Mouse (Mus musculus) ES-Bruce4 (cell line): ENCODE measurements around the gene Necab2. TPM values are rescaled to one million over a fixed set of nuclear protein-coding genes. Genes with fewer than 3 reads are reported as not detected.

Experiments
- H3K27ac ChIP-seq: 2 replicates; pipeline ENCODE4 v1.5.1; 2012; ENCODE audit warnings: low read length, inconsistent platforms; ENCODE audit not compliant: insufficient read depth
- H3K27me3 ChIP-seq: 2 replicates; pipeline ENCODE4 v1.6.1; 2012; ENCODE audit warnings: mild to moderate bottlenecking, low read length, inconsistent platforms; ENCODE audit not compliant: control insufficient read depth, poor library complexity, insufficient read depth, severe bottlenecking
- H3K36me3 ChIP-seq: 2 replicates; pipeline ENCODE4 v1.6.1; 2012; ENCODE audit warnings: inconsistent platforms, mild to moderate bottlenecking, low read length, moderate library complexity; ENCODE audit not compliant: control insufficient read depth, poor library complexity, insufficient read depth, severe bottlenecking
- H3K4me1 ChIP-seq: one replicate; pipeline ENCODE4 v1.8.1; 2011; ENCODE audit warnings: low read length; ENCODE audit not compliant: control insufficient read depth, insufficient read depth
- H3K4me3 ChIP-seq: 2 replicates; pipeline ENCODE4 v1.5.1; 2011; ENCODE audit warnings: low read depth, mild to moderate bottlenecking, low read length
- H3K9ac ChIP-seq: 2 replicates; pipeline ENCODE4 v1.6.1; 2012; ENCODE audit warnings: low read depth, mild to moderate bottlenecking, inconsistent platforms; ENCODE audit not compliant: poor library complexity, severe bottlenecking
- H3K9me3 ChIP-seq: replicated peaks from 2 replicates; pipeline ENCODE4 v1.6.1; 2012; ENCODE audit warnings: mild to moderate bottlenecking, low read length, inconsistent platforms; ENCODE audit not compliant: control insufficient read depth, poor library complexity, insufficient read depth, severe bottlenecking
- CTCF ChIP-seq: IDR thresholded peaks from one replicate; pipeline ENCODE4 v1.8.1; 2011; ENCODE audit warnings: low read depth, low read length
- EP300 ChIP-seq: IDR thresholded peaks from 2 replicates; pipeline ENCODE4 v1.6.1; 2011; ENCODE audit warnings: low read depth, low read length; ENCODE audit not compliant: insufficient read depth
- POLR2A ChIP-seq: IDR thresholded peaks from one replicate; pipeline ENCODE4 v1.8.1; 2011; ENCODE audit warnings: low read length; ENCODE audit not compliant: insufficient read depth
- polyA plus RNA-seq: library from polyadenylated mRNA; stranded (reverse); fragments of >200 nt; gene quantifications from 2 replicates; pipeline ENCODE4 v1.2.4, GENCODE M21; 2011; ENCODE audit warnings: low read depth; ENCODE audit not compliant: missing spikeins, insufficient read depth, insufficient read length

Necab2 gene
- polyA plus RNA-seq, 1 experiment = 3.8 TPM

DNA sequence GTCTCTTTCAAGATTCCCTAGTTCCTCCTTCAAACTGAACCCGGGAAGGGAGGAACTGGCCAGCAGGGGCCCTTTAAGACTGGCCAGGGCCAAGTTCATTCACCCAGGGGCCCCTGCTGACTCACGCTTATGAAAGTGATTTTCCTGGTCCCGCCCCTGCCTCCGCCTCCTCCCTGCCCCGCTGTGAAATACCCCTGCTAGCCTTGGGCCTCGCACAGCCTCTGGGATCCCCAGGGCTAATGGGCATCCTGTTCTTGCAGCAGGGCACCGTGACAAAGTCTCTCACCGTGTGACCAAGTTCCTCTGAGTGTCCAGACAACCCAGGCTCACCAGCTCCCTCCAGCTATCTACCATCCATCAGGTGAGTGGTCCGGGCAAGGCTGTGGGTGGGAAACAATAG, 9.6 kb upstream of the Necab2 start:
- H3K27me3 ChIP-seq = no peaks in the 10 kb centered on the region
- no peaks in the 10 kb centered on the region for H3K9me3 ChIP-seq
- no peaks in the 10 kb centered on the region for H3K36me3 ChIP-seq
- H3K4me1 ChIP-seq = no peaks in the 10 kb centered on the region
- no peak overlapping the region for H3K9ac ChIP-seq
- TF ChIP-seq CTCF = no peak
- no peak overlapping the region for H3K4me3 ChIP-seq
- no peak overlapping the region for H3K27ac ChIP-seq

DNA sequence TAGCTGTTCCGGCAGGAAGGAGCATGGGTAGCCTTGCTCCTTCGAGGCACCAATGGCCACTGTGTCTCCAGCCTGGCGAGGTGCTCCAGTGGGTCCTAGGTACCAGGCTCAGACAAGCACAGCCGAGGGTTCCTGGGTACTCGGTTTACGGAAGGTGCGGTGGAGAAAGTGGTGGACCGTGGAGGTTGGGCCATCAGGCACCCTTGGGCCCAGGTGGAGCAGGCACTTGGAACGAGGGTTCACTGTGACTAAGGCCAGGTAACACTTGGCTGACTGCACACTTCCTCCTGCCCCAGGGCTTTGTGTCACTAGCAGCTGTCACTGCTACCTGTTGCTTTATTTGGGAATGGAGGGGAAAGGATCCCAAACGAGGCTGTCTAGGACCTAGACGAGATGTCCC, 9.0 kb upstream of the Necab2 start:
- no peak overlapping the region for H3K9ac ChIP-seq
- no peaks in the 10 kb centered on the region for H3K4me1 ChIP-seq

DNA sequence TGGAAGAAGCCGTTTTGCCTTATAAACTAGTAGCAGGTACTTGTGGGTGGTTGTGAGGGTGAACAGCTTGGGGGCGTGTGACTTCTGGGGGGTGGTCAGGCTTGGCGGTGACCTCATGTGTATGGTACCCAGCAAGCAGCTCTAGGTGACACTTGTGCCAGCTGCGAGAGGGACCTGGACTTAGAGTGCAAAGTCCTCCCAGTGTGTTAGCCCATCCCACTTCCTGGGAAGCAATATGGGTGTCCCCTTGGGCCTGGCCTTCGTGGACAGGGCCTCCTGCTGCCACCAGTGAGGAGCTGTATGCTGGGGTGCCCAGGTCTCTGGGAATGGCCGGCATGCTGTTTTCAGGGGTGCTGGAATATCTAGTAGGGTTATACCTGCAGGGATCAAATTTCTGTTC, 7.6 kb upstream of the Necab2 start:
- H3K9ac ChIP-seq = no peak overlapping the region
- H3K36me3 ChIP-seq = no peaks in the 10 kb centered on the region
- TF ChIP-seq CTCF = no peak
- no peak for TF ChIP-seq POLR2A
- TF ChIP-seq EP300 = no peak
- H3K27ac ChIP-seq = no peak overlapping the region
- no peaks in the 10 kb centered on the region for H3K4me1 ChIP-seq
- no peaks in the 10 kb centered on the region for H3K9me3 ChIP-seq
- H3K4me3 ChIP-seq = no peak overlapping the region
- no peaks in the 10 kb centered on the region for H3K27me3 ChIP-seq

More for the DNA sequence above, 9.0 kb upstream of the Necab2 start:
- Histone ChIP-seq H3K27me3 (no peaks in the 10 kb centered on the region), H3K36me3 (no peaks in the 10 kb centered on the region), H3K9me3 (no peaks in the 10 kb centered on the region), H3K4me3 (no peak overlapping the region), H3K27ac (no peak overlapping the region)
- no peak for TF ChIP-seq EP300
- no peak for TF ChIP-seq CTCF
- no peak for TF ChIP-seq POLR2A

DNA sequence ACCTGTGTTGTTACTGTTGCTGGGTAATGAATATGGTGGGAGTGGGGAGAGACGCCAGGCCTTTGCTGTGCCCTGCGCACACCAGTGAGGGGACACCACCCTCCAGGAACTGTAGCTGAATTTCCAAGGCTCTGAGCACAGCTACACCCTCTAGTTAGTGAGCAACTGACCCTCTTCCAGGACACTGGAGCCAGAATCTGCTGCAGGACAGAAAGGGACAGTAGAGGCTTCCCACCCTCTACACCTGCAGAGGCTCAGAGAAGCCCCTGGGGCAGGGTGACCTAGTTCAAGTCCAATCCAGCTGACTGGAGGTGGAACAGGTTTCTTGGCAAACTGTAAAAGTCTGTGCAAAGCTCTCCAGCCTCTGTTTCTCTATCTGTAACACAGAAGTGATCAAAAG, 7.1 kb upstream of the Necab2 start:
- H3K36me3 ChIP-seq = no peaks in the 10 kb centered on the region

DNA sequence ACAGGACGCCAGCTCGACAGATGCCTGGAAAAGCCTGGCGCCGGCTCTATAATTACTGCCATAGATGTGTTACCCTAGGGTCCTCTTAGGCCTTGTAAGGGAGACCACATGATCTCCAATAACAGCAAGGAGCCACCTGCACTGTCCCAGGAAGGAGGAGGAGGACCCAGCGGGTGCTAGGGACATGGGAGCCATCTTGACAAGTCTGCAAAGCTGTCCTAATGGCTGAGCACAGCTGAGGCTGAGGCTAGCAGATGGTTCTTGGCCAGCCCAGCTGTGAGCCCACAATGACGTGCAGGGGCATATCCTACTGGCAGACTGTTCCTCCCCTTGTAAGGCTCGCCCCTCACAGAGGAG, 6.6 kb upstream of the Necab2 start:
- TF ChIP-seq EP300 (no peak), POLR2A (no peak), CTCF (no peak)
- Histone ChIP-seq H3K36me3 (no peaks in the 10 kb centered on the region), H3K27ac (no peak overlapping the region), H3K27me3 (no peaks in the 10 kb centered on the region), H3K9ac (no peak overlapping the region), H3K4me3 (no peak overlapping the region), H3K4me1 (no peaks in the 10 kb centered on the region), H3K9me3 (no peaks in the 10 kb centered on the region)

More for the DNA sequence above, 7.1 kb upstream of the Necab2 start:
- no peak overlapping the region for H3K9ac ChIP-seq
- no peaks in the 10 kb centered on the region for H3K4me1 ChIP-seq
- TF ChIP-seq CTCF = no peak
- 0 out of 2 replicates have a peak, but pooled peaks have one; percentile 9 for TF ChIP-seq EP300
- H3K4me3 ChIP-seq = no peak overlapping the region
- H3K27ac ChIP-seq = no peak overlapping the region
- no peaks in the 10 kb centered on the region for H3K9me3 ChIP-seq
- no peaks in the 10 kb centered on the region for H3K27me3 ChIP-seq

DNA sequence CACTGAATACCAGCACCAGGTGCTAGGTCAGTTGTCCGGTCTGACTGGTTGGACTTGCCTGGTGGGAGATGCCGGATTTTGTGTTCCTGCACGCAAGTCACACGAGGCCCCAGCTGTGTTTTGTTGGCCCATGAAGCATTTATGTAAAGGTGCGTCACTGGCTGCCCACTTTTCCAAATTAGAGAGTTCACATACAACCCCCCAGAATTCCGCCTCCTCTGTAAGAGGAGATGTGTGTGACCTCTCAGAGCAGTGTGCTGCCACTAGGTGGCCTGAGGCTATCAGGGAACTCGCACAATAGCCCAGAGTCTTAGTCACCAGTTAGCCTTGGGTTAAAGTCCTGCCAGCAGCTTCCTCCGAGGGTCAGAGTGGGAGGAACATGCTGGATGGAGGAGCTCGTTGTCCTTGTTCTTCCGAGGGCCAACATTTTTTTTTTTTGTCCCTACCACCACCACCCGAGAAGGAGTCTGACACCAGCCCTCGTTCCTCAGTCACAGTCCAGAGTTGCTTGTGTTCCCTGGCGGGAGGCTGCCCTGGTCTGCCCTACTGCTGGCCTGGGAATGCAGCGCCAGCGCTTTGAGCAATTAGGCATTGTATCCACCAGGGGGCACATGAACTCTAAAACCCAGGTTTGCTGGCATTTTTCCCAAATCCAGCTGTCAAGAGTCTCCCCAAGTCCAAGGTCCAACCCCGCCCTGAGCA, 6.1 kb upstream of the Necab2 start:
- peak; percentile 58; the same call in 1 of the 2 replicates for TF ChIP-seq EP300
- TF ChIP-seq POLR2A = no peak
- peak; percentile 55 for TF ChIP-seq CTCF
- H3K4me3 ChIP-seq = no peak overlapping the region
- H3K27ac ChIP-seq = no peak overlapping the region
- no peaks in the 10 kb centered on the region for H3K36me3 ChIP-seq
- no peaks in the 10 kb centered on the region for H3K4me1 ChIP-seq
- H3K9ac ChIP-seq = no peak overlapping the region
- H3K27me3 ChIP-seq = no peaks in the 10 kb centered on the region
- no peaks in the 10 kb centered on the region for H3K9me3 ChIP-seq
